Mouse (Mus musculus) adrenal gland, adult 8-10 months (tissue): ENCODE data around the gene Npnt. TPM values are rescaled to one million over a fixed set of nuclear protein-coding genes. Genes with fewer than 3 reads are reported as not detected.

Source experiments
- DNase-seq: peaks from one replicate; pipeline ENCODE4 v3.0.0; 2022
- total RNA-seq, 4 experiments: library from RNA; stranded (reverse); gene quantifications; 2 replicates each; pipeline ENCODE4 v1.2.4; 2022

Gene Npnt
- total RNA-seq, 4 experiments from 2014 or later = 9.5 to 15.7 (median 11.9) TPM

DNA sequence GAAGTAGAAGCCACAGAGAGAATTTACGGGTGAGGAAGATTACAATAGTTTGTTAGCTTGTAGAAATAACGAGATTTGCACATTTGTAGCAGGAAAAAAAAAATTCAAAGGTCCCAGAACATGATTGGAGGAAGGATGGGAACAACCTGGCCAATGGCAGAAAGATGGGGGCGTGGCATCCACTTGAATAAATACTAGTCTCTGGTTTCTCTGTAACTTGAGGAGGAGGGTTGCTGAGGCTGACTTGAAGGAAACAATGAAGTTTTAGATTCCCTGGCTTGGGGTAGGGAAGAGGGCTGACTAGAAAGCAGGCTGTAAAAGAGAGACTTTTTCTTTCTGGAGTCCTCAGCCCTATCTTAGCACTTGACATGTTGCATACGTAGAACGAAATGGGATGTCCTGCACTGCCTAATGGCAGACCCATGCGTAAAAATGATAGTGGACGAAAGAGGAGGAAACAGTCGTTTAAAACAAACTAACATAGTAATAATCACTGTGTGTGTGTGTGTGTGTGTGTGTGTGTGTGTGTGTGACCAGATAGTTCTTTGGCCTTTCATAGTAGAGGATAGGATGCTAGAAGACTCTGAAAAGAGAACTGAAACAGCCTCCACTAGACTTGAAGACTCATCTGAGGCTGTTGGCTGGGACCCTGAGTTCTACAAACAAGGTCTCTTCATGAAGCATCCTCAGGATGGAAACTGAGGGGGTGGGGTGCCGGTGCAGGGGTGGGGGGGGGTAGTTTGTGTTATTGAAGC is 94.5 kb downstream of the Npnt start:
- no peak for DNase-seq

- DNase-seq = no peak
Measured at GRCm38 (mm10) chr3:132854271-132854670, 95.8 kb downstream of the Npnt start.

GRCm38 (mm10) chr3:132851841-132852728 is 98.0 kb downstream of the Npnt start:
- no peak for DNase-seq

GRCm38 (mm10) chr3:132851417-132851816 is 98.7 kb downstream of the Npnt start:
- DNase-seq = no peak

- DNase-seq = no peak
Measured at GRCm38 (mm10) chr3:132850431-132850830, 99.7 kb downstream of the Npnt start.

DNA sequence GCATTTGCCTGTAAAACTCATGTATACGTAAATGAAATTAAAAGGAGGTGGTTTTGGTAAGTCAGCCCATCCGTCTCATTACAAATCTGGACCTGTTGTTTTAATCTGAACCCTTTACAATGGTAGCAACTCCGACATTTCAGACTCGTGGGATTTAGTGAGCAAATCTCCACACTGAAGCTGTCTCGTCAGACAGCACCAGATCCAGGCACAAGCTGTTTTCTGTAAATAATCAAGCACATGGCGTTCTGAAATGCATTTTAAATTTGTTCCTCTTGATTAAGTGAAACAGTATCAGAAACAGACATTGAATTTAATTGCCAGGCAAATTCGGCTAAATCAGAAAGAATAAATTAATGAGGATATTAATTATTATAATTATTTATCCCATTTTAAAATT is 100.4 kb downstream of the Npnt start:
- DNase-seq = no peak

DNA sequence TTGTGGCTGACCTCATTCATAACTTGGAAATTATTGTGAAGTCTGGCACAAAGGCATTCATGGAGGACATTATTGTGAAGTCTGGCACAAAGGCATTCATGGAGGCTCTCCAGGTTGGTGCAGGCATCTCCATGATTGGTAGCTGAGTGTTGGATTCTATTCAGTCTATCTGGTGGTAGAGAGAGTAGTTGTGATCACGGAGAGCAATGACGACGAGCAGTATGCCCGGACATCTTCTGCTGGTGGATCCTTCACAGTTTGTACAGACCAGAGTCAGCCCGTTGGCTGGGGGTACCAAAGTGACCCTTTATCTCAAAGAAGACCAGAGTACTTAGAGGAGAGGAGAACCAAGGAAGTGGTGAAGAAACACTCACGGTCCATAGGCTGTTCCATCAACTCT is 107.4 kb downstream of the Npnt start:
- DNase-seq = no peak

DNA sequence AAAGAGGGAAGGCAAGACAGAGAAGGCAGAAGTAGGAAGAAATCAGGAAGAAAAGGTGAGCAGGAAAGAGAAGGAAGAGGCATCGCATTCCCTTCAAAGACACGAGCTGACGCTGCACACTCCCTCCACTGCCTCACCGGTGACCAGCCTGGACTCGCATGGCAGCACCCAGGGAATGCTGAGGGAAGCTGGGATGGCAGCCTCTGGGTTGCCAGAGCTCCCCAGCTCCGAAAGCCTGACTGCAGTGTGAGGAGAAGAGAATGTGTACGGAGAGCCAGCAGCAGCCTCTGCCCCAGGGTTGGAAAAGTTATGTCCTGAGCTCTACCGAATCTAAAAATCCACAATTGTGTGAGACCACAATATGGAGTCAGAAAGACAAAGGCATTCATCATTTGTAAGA is 110.6 kb downstream of the Npnt start:
- no peak for DNase-seq

DNA sequence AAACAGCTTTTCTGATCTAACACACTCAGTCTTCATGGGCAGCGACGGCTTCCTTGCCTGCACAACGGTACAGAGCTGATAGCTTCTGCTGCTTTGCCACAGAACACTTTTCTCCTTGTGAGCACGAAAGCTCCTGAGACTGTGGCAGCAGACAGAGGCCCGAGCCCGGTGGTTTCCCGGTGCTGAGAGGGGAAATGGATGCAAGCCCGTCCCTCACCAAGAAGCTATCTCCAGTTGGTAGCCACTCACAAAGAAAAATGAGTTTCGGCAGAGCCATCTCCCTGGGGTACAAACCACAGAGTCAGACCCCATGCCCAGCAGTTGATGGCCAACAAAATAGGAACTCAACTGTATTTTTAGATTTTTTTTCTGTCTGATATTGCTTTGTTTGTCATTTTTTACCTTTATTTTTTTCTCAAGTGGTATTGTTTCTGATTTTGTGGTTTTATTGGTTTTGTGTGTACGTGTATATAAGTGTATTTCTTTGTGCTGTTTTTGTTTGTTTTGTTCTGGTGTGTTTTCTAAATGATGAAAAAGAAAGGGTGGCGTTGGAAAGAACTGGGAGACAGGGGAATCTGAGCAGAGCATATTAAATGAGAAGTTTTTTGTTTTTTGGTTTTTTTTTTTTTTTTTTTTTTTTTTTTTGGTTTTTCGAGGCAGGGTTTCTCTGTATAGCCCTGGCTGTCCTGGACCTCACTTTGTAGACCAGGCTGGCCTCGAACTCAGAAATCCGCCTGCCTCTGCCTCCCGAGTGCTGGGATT is 111.3 kb downstream of the Npnt start:
- no peak for DNase-seq

DNA sequence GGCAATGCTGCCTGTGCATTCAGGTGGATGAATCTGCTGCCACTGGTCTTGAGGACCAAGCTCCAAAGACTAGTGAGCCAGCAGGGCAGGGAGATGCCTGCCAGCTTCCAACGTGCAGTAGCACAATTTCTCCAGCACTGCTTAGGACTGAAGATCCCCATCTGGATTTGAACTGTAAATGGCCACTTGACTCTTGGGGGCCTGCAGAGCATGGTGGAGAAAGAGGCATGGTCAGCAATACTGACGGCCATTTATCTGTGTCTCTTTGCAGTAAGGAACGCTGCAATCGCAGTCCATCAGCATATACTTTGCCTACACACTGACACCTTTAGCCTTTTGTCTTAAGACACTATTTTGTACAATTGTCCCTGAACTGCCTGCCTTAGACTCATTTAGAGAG is 113.0 kb downstream of the Npnt start:
- DNase-seq = no peak

DNA sequence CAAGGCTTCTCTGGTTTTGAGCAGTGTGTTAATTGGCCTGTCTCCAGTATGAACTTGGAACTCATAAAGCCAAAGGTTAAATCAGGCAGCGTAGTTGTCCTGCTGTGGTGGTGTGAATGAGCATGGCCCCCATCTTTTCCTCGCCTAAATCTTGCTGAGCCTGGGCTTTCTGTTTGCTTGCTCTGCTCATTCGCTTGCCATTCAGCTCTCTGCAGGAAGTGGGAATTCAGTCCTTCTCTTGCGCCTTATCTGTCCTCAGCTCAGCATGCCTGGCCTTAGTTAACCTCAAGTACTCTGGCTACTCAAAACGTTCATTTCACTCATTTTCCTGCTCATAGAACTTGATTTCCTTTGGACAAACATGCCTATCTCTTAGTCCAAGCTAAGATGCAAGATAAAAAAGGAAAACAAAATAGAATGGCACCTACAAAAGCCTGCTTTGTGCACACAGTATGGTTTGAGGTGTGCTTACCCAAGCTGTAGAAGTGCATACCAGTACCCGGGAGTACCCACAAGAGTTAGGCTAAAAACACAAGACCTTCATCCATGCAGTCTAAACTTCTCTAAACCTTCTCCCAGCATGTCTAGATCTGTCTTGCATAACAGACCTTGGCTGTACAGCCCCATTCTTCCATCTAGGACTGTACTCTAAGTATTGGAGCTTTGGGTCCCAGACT is 114.8 kb downstream of the Npnt start:
- no peak for DNase-seq

Other genes starting within 250 kb of the Npnt start
- 10 to 100 TPM; 10.7 to 17.2 (median 16.7) TPM for gene Ints12, start 141.5 kb upstream of the Npnt start, total RNA-seq
- gene Gstcd, start 141.7 kb upstream of the Npnt start, total RNA-seq = 10 to 100 TPM; 12.6 to 14.0 (median 13.4) TPM